Mouse (Mus musculus): ENCODE results near the gene Gm7257.

The Gm7257 gene

GRCm38 (mm10) chr9:36431584-36431983 is at the start of gene Gm7257:
Gene Gm7257 (plus strand): TSS chr9:36431884.
- no peak for DNase-seq

- DNase-seq: no peak
These were observed 28.7 kb upstream of the Gm7257 start for GRCm38 (mm10) chr9:36402991-36403390.

- DNase-seq: no peak
These were observed 3.5 kb downstream of the Gm7257 start for GRCm38 (mm10) chr9:36435051-36435764.

GRCm38 (mm10) chr9:36475338-36475737 is 43.7 kb downstream of the Gm7257 start, which contains the start of gene Gm9513:
Gene Gm9513 (plus strand): TSS chr9:36475638.
- no peak for DNase-seq

Data from kidney, postnatal 25 days (tissue).